Mouse (Mus musculus): ENCODE measurements around the gene Gkap1. TPM values are rescaled to one million over a fixed set of nuclear protein-coding genes. Genes with fewer than 3 reads are reported as not detected.

The Gkap1 gene
- 10.0 and 10.9 TPM in 2 replicates for polyA plus RNA-seq (2015; fragmentation: Nextera tagmentation; extraction: Ambion mirVana)

GRCm38 (mm10) chr13:58275599-58275998 lies at the start of gene Gkap1:
Gene Gkap1 (minus strand): TSS chr13:58275699.
- H3K27me3 ChIP-seq (replicated peaks; ENCODE audit: control insufficient read depth, insufficient read depth, low read length) = no peaks in the 10 kb centered on the region
- peak within 1 kb of the TSS; percentile 85 for H3K9ac ChIP-seq (ENCODE audit: low read depth, low read length)
- peak within 1 kb of the TSS; percentile 79 for H3K27ac ChIP-seq (ENCODE audit: low read length)
- H3K4me2 ChIP-seq (ENCODE audit: low read depth, low read length) = peak within 1 kb of the TSS; percentile 91
- peaks cover 13% of the 10 kb centered on the region for H3K4me1 ChIP-seq (ENCODE audit: control insufficient read depth, insufficient read depth, low read length)
- peak within 1 kb of the TSS; percentile 89 for H3K4me3 ChIP-seq (ENCODE audit: low read length)
- no peaks in the 10 kb centered on the region for H3K36me3 ChIP-seq (ENCODE audit: control insufficient read depth, insufficient read depth, low read length)
- no peak for ATAC-seq
- WGBS = 73% methylated on average over 8 of the region's 8 CpGs
- H3K9me3 ChIP-seq (ENCODE audit: control insufficient read depth, low read length) = no peaks in the 10 kb centered on the region

- no peak overlapping the region for H3K4me2 ChIP-seq (ENCODE audit: low read depth, low read length)
- H3K9ac ChIP-seq (ENCODE audit: low read depth, low read length) = no peak overlapping the region
- H3K9me3 ChIP-seq (ENCODE audit: control insufficient read depth, low read length) = no peaks in the 10 kb centered on the region
- 48% methylated on average over 2 of the region's 2 CpGs for WGBS
- ATAC-seq = no peak
- H3K4me1 ChIP-seq (ENCODE audit: control insufficient read depth, insufficient read depth, low read length) = no peaks in the 10 kb centered on the region
- no peak overlapping the region for H3K4me3 ChIP-seq (ENCODE audit: low read length)
- H3K27me3 ChIP-seq (replicated peaks; ENCODE audit: control insufficient read depth, insufficient read depth, low read length) = no peaks in the 10 kb centered on the region
- H3K27ac ChIP-seq (ENCODE audit: low read length) = no peak overlapping the region
- H3K36me3 ChIP-seq (ENCODE audit: control insufficient read depth, insufficient read depth, low read length) = no peaks in the 10 kb centered on the region
Observed at GRCm38 (mm10) chr13:58317768-58318167, 42.3 kb upstream of the Gkap1 start.

- H3K27me3 ChIP-seq (replicated peaks; ENCODE audit: control insufficient read depth, insufficient read depth, low read length) = no peaks in the 10 kb centered on the region
- 64% methylated on average over 6 of the region's 6 CpGs for WGBS
Observed at GRCm38 (mm10) chr13:58314991-58315390, 39.5 kb upstream of the Gkap1 start.

GRCm38 (mm10) chr13:58313758-58314157 lies 38.3 kb upstream of the Gkap1 start:
- Histone ChIP-seq H3K4me1 (ENCODE audit: control insufficient read depth, insufficient read depth, low read length) (no peaks in the 10 kb centered on the region), H3K4me3 (ENCODE audit: low read length) (no peak overlapping the region), H3K9me3 (ENCODE audit: control insufficient read depth, low read length) (no peaks in the 10 kb centered on the region), H3K36me3 (ENCODE audit: control insufficient read depth, insufficient read depth, low read length) (no peaks in the 10 kb centered on the region), H3K27ac (ENCODE audit: low read length) (no peak overlapping the region), H3K27me3 (replicated peaks; ENCODE audit: control insufficient read depth, insufficient read depth, low read length) (no peaks in the 10 kb centered on the region), H3K9ac (ENCODE audit: low read depth, low read length) (no peak overlapping the region), H3K4me2 (ENCODE audit: low read depth, low read length) (no peak overlapping the region)
- no peak for ATAC-seq
- WGBS = 71% methylated on average over 3 of the region's 3 CpGs

More at GRCm38 (mm10) chr13:58314991-58315390, 39.5 kb upstream of the Gkap1 start:
- H3K36me3 ChIP-seq (ENCODE audit: control insufficient read depth, insufficient read depth, low read length) = no peaks in the 10 kb centered on the region
- no peak for ATAC-seq
- no peak overlapping the region for H3K4me2 ChIP-seq (ENCODE audit: low read depth, low read length)
- no peak overlapping the region for H3K9ac ChIP-seq (ENCODE audit: low read depth, low read length)
- no peaks in the 10 kb centered on the region for H3K9me3 ChIP-seq (ENCODE audit: control insufficient read depth, low read length)
- H3K4me3 ChIP-seq (ENCODE audit: low read length) = no peak overlapping the region
- H3K27ac ChIP-seq (ENCODE audit: low read length) = no peak overlapping the region
- H3K4me1 ChIP-seq (ENCODE audit: control insufficient read depth, insufficient read depth, low read length) = no peaks in the 10 kb centered on the region

- no peak overlapping the region for H3K9ac ChIP-seq (ENCODE audit: low read depth, low read length)
Observed at GRCm38 (mm10) chr13:58311351-58311750, 35.9 kb upstream of the Gkap1 start.

GRCm38 (mm10) chr13:58309499-58309898 lies 34.0 kb upstream of the Gkap1 start:
- H3K9me3 ChIP-seq (ENCODE audit: control insufficient read depth, low read length) = no peaks in the 10 kb centered on the region
- WGBS = 69% methylated on average over 8 of the region's 8 CpGs
- no peaks in the 10 kb centered on the region for H3K36me3 ChIP-seq (ENCODE audit: control insufficient read depth, insufficient read depth, low read length)
- H3K27ac ChIP-seq (ENCODE audit: low read length) = no peak overlapping the region
- H3K4me1 ChIP-seq (ENCODE audit: control insufficient read depth, insufficient read depth, low read length) = no peaks in the 10 kb centered on the region
- H3K27me3 ChIP-seq (replicated peaks; ENCODE audit: control insufficient read depth, insufficient read depth, low read length) = no peaks in the 10 kb centered on the region
- ATAC-seq = no peak
- H3K4me2 ChIP-seq (ENCODE audit: low read depth, low read length) = no peak overlapping the region
- no peak overlapping the region for H3K9ac ChIP-seq (ENCODE audit: low read depth, low read length)
- H3K4me3 ChIP-seq (ENCODE audit: low read length) = no peak overlapping the region

More at GRCm38 (mm10) chr13:58311351-58311750, 35.9 kb upstream of the Gkap1 start:
- Histone ChIP-seq H3K9me3 (ENCODE audit: control insufficient read depth, low read length) (no peaks in the 10 kb centered on the region), H3K36me3 (ENCODE audit: control insufficient read depth, insufficient read depth, low read length) (no peaks in the 10 kb centered on the region), H3K4me1 (ENCODE audit: control insufficient read depth, insufficient read depth, low read length) (no peaks in the 10 kb centered on the region), H3K4me3 (ENCODE audit: low read length) (no peak overlapping the region), H3K4me2 (ENCODE audit: low read depth, low read length) (no peak overlapping the region), H3K27me3 (replicated peaks; ENCODE audit: control insufficient read depth, insufficient read depth, low read length) (no peaks in the 10 kb centered on the region), H3K27ac (ENCODE audit: low read length) (no peak overlapping the region)
- 40% methylated on average over 3 of the region's 3 CpGs for WGBS
- no peak for ATAC-seq

GRCm38 (mm10) chr13:58307453-58307852 lies 32.0 kb upstream of the Gkap1 start:
- no peak for ATAC-seq
- Histone ChIP-seq H3K27ac (ENCODE audit: low read length) (no peak overlapping the region), H3K36me3 (ENCODE audit: control insufficient read depth, insufficient read depth, low read length) (no peaks in the 10 kb centered on the region), H3K4me2 (ENCODE audit: low read depth, low read length) (no peak overlapping the region), H3K4me1 (ENCODE audit: control insufficient read depth, insufficient read depth, low read length) (no peaks in the 10 kb centered on the region), H3K4me3 (ENCODE audit: low read length) (no peak overlapping the region), H3K9ac (ENCODE audit: low read depth, low read length) (no peak overlapping the region), H3K27me3 (replicated peaks; ENCODE audit: control insufficient read depth, insufficient read depth, low read length) (no peaks in the 10 kb centered on the region), H3K9me3 (ENCODE audit: control insufficient read depth, low read length) (no peaks in the 10 kb centered on the region)
- WGBS = 91% methylated on average over 5 of the region's 5 CpGs

- H3K4me2 ChIP-seq (ENCODE audit: low read depth, low read length) = no peak overlapping the region
- H3K4me1 ChIP-seq (ENCODE audit: control insufficient read depth, insufficient read depth, low read length) = no peaks in the 10 kb centered on the region
- no peak for ATAC-seq
- no peaks in the 10 kb centered on the region for H3K9me3 ChIP-seq (ENCODE audit: control insufficient read depth, low read length)
- no peak overlapping the region for H3K9ac ChIP-seq (ENCODE audit: low read depth, low read length)
- H3K27ac ChIP-seq (ENCODE audit: low read length) = no peak overlapping the region
- H3K4me3 ChIP-seq (ENCODE audit: low read length) = no peak overlapping the region
- H3K36me3 ChIP-seq (ENCODE audit: control insufficient read depth, insufficient read depth, low read length) = no peaks in the 10 kb centered on the region
- 81% methylated on average over 2 of the region's 2 CpGs for WGBS
- no peaks in the 10 kb centered on the region for H3K27me3 ChIP-seq (replicated peaks; ENCODE audit: control insufficient read depth, insufficient read depth, low read length)
Observed at GRCm38 (mm10) chr13:58305230-58305629, 29.7 kb upstream of the Gkap1 start.

GRCm38 (mm10) chr13:58302421-58303145 lies 27.1 kb upstream of the Gkap1 start:
- 70% methylated on average over 9 of the region's 9 CpGs for WGBS

GRCm38 (mm10) chr13:58301961-58302360 lies 26.5 kb upstream of the Gkap1 start:
- Histone ChIP-seq H3K9ac (ENCODE audit: low read depth, low read length) (no peak overlapping the region), H3K4me1 (ENCODE audit: control insufficient read depth, insufficient read depth, low read length) (no peaks in the 10 kb centered on the region), H3K4me2 (ENCODE audit: low read depth, low read length) (no peak overlapping the region), H3K36me3 (ENCODE audit: control insufficient read depth, insufficient read depth, low read length) (no peaks in the 10 kb centered on the region), H3K27me3 (replicated peaks; ENCODE audit: control insufficient read depth, insufficient read depth, low read length) (no peaks in the 10 kb centered on the region), H3K9me3 (ENCODE audit: control insufficient read depth, low read length) (no peaks in the 10 kb centered on the region), H3K27ac (ENCODE audit: low read length) (no peak overlapping the region), H3K4me3 (ENCODE audit: low read length) (no peak overlapping the region)
- no peak for ATAC-seq
- WGBS = 85% methylated on average over 6 of the region's 6 CpGs

More at GRCm38 (mm10) chr13:58302421-58303145, 27.1 kb upstream of the Gkap1 start:
- H3K9me3 ChIP-seq (ENCODE audit: control insufficient read depth, low read length) = no peaks in the 10 kb centered on the region
- no peaks in the 10 kb centered on the region for H3K36me3 ChIP-seq (ENCODE audit: control insufficient read depth, insufficient read depth, low read length)
- no peak overlapping the region for H3K4me2 ChIP-seq (ENCODE audit: low read depth, low read length)
- no peak overlapping the region for H3K9ac ChIP-seq (ENCODE audit: low read depth, low read length)
- no peaks in the 10 kb centered on the region for H3K4me1 ChIP-seq (ENCODE audit: control insufficient read depth, insufficient read depth, low read length)
- no peak overlapping the region for H3K4me3 ChIP-seq (ENCODE audit: low read length)
- ATAC-seq = no peak
- no peak overlapping the region for H3K27ac ChIP-seq (ENCODE audit: low read length)
- no peaks in the 10 kb centered on the region for H3K27me3 ChIP-seq (replicated peaks; ENCODE audit: control insufficient read depth, insufficient read depth, low read length)

All from intestine, embryonic 16.5 days (tissue).